In the genomic region with DNA sequence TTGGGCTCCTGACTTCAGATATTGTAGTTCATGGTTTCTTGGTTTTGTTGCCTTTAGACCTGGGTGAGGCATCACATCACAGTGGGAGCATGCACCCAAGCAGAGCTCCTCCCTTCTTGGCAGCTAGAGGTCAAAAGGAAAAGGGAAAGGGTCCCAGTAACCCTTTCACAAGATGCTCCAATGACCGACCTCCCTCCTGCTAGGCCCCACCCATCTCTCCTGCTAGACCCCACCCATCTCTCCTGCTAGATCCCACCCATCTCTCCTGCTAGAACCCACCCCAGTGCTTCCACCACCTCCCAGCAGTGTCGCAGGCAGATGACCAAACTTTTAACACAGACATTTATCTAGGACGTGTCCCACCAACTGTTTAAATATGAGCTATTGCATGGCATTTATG, we compare ENCODE assay signal across 26 mouse cellular contexts.
"Had no signal": no experiment of that assay in that cellular context is flagged by ENCODE, and none has a peak within 500 bp of the region (broad histone marks: within the 10 kb centered on the region; RNA-seq: fewer than 3 reads in every experiment).

No protein-coding gene starts in this region.

- DNase-seq: gastrocnemius, postnatal 14 days; gastrocnemius, postnatal 36 days; heart, adult 18-20 months; heart, postnatal 14 days; heart, postnatal 36 days; kidney, adult 11 months; kidney, adult 2 months; kidney, adult 9 months; kidney, postnatal 10 days; kidney, postnatal 25 days; kidney, postnatal 4 days; liver; liver, embryonic 13.5 days had no signal

- H3K9me3 ChIP-seq: heart, embryonic 13.5 days; heart, embryonic 15.5 days; hindbrain, embryonic 13.5 days; hindbrain, embryonic 15.5 days; intestine, embryonic 15.5 days; kidney, embryonic 15.5 days; limb, embryonic 10.5 days; limb, embryonic 12.5 days; liver, embryonic 13.5 days; liver, embryonic 15.5 days had no signal

- H3K4me1 ChIP-seq: heart, embryonic 13.5 days; heart, embryonic 15.5 days; hindbrain, embryonic 13.5 days; hindbrain, embryonic 15.5 days; intestine, embryonic 15.5 days; kidney, embryonic 15.5 days; limb, embryonic 10.5 days; limb, embryonic 12.5 days; liver, embryonic 13.5 days; liver, embryonic 15.5 days had no signal

- H3K27me3 ChIP-seq: heart, embryonic 13.5 days; heart, embryonic 15.5 days; hindbrain, embryonic 13.5 days; hindbrain, embryonic 15.5 days; intestine, embryonic 15.5 days; kidney, embryonic 15.5 days; limb, embryonic 12.5 days; liver, embryonic 13.5 days; liver, embryonic 15.5 days had no signal

- ATAC-seq: hindbrain, postnatal 0 days; intestine, embryonic 15.5 days had no signal

- H3K4me2 ChIP-seq: heart, embryonic 11.5 days; heart, embryonic 13.5 days; heart, embryonic 15.5 days; hindbrain, embryonic 13.5 days; hindbrain, embryonic 15.5 days; intestine, embryonic 15.5 days; kidney, embryonic 15.5 days; limb, embryonic 12.5 days; liver, embryonic 11.5 days; liver, embryonic 13.5 days; liver, embryonic 15.5 days had no signal

- H3K27ac ChIP-seq: heart, embryonic 13.5 days; heart, embryonic 15.5 days; hindbrain, embryonic 13.5 days; hindbrain, embryonic 15.5 days; hindbrain, postnatal 0 days; intestine, embryonic 15.5 days; kidney, embryonic 15.5 days; left cerebral cortex, adult 2 months; limb, embryonic 10.5 days; limb, embryonic 12.5 days; liver, embryonic 13.5 days; liver, embryonic 15.5 days had no signal

- H3K36me3 ChIP-seq: heart, embryonic 13.5 days; heart, embryonic 15.5 days; hindbrain, embryonic 13.5 days; hindbrain, embryonic 15.5 days; intestine, embryonic 15.5 days; kidney, embryonic 15.5 days; limb, embryonic 10.5 days; limb, embryonic 12.5 days; liver, embryonic 13.5 days; liver, embryonic 15.5 days had no signal

- H3K9ac ChIP-seq: heart, embryonic 13.5 days; heart, embryonic 15.5 days; hindbrain, embryonic 13.5 days; hindbrain, embryonic 15.5 days; intestine, embryonic 15.5 days; kidney, embryonic 15.5 days; limb, embryonic 12.5 days; liver, embryonic 13.5 days; liver, embryonic 15.5 days had no signal

- H3K4me3 ChIP-seq: heart, embryonic 13.5 days; heart, embryonic 15.5 days; hindbrain, embryonic 13.5 days; hindbrain, embryonic 15.5 days; intestine, embryonic 15.5 days; kidney, embryonic 15.5 days; left cerebral cortex, adult 2 months; limb, embryonic 10.5 days; limb, embryonic 12.5 days; liver, embryonic 13.5 days; liver, embryonic 15.5 days had no signal
